In genomic region chr17:65930960-65931359, GRCm38 (mm10) we compare ENCODE assay signal across 8 mouse cellular contexts. TPM values are rescaled to one million over a fixed set of nuclear protein-coding genes. Genes with fewer than 3 reads are reported as not detected.
A peak's percentile ranks its signal among the peaks of the same experiment; 100 is the strongest.
DNase-seq lines count a peak whose midpoint lies in the region; ATAC-seq and TF ChIP-seq lines count a peak whose summit lies in the region.
"Had no signal": no experiment of that assay in that cellular context is flagged by ENCODE, and none has a peak within 500 bp of the region (broad histone marks: within the 10 kb centered on the region; RNA-seq: fewer than 3 reads in every experiment).

No protein-coding gene starts in this region.

- H3K4me1 ChIP-seq in liver, embryonic 16.5 days (ENCODE audit: control insufficient read depth, low read depth, low read length): peaks cover 5% of the 10 kb centered on the region
- H3K4me1 ChIP-seq in forebrain, embryonic 13.5 days: peaks cover 18% of the 10 kb centered on the region

- ATAC-seq in liver, embryonic 16.5 days (ENCODE audit: low read depth): peak; percentile 37; the same call in 1 of the 2 replicates
- ATAC-seq in forebrain, embryonic 13.5 days: peak; percentile 83

- no peaks in the 10 kb centered on the region for H3K27me3 ChIP-seq in liver, embryonic 16.5 days (ENCODE audit: control insufficient read depth, insufficient read depth, low read depth, low read length)
- H3K27me3 ChIP-seq in forebrain, embryonic 13.5 days: no peaks in the 10 kb centered on the region
- H3K27me3 ChIP-seq: liver, embryonic 15.5 days had no signal

- H3K4me3 ChIP-seq in liver, embryonic 16.5 days (ENCODE audit: low read depth, low read length): no peak overlapping the region
- H3K4me3 ChIP-seq in forebrain, embryonic 13.5 days: no peak overlapping the region
- H3K4me3 ChIP-seq: liver, embryonic 15.5 days had no signal

- TF ChIP-seq POLR2A in brain, embryonic 14.5 days (IDR thresholded peaks at IDR 0.05; ENCODE audit: borderline replicate concordance, extremely low read depth, insufficient read depth, insufficient read length, poor library complexity, severe bottlenecking): no peak

- H3K36me3 ChIP-seq in liver, embryonic 16.5 days (ENCODE audit: control insufficient read depth, insufficient read depth): peaks cover 5% of the 10 kb centered on the region
- peaks cover 62% of the 10 kb centered on the region for H3K36me3 ChIP-seq in forebrain, embryonic 13.5 days (ENCODE audit: poor library complexity, severe bottlenecking)

- WGBS in liver, embryonic 16.5 days (ENCODE audit: insufficient replicate concordance): 72% methylated on average over 6 of the region's 6 CpGs
- 80% methylated on average over 6 of the region's 6 CpGs for WGBS in forebrain, embryonic 13.5 days

- no peak overlapping the region for H3K27ac ChIP-seq in liver, embryonic 16.5 days (ENCODE audit: low read length)
- peak overlapping the region; percentile 54 for H3K27ac ChIP-seq in forebrain, embryonic 13.5 days
- H3K27ac ChIP-seq: liver, embryonic 15.5 days had no signal

- no peak for DNase-seq in liver
- DNase-seq in brain, embryonic 14.5 days (ENCODE audit: low read depth): peak; percentile 85
- peak; percentile 76 for DNase-seq in layer of hippocampus, adult 9-10 months (ENCODE audit: low spot score)
- DNase-seq in right cerebral cortex, postnatal 25 days: peak; percentile 35
- DNase-seq in retina, postnatal 1 day: no peak

- no peak for TF ChIP-seq CTCF in brain, embryonic 14.5 days (IDR thresholded peaks at IDR 0.05; ENCODE audit: borderline replicate concordance, extremely low read depth, insufficient read depth, insufficient read length)

- H3K9me3 ChIP-seq in liver, embryonic 16.5 days (replicated peaks; ENCODE audit: control insufficient read depth, low read length): no peaks in the 10 kb centered on the region
- no peaks in the 10 kb centered on the region for H3K9me3 ChIP-seq in forebrain, embryonic 13.5 days (replicated peaks)
- H3K9me3 ChIP-seq: liver, embryonic 15.5 days had no signal

- H3K4me2 ChIP-seq in liver, embryonic 16.5 days (ENCODE audit: low read depth, low read length): no peak overlapping the region
- H3K4me2 ChIP-seq in forebrain, embryonic 13.5 days: no peak overlapping the region
- H3K4me2 ChIP-seq: liver, embryonic 15.5 days had no signal

- H3K9ac ChIP-seq in liver, embryonic 16.5 days (ENCODE audit: low read depth, low read length): no peak overlapping the region
- H3K9ac ChIP-seq in forebrain, embryonic 13.5 days: no peak overlapping the region
- H3K9ac ChIP-seq: liver, embryonic 15.5 days had no signal

RNA-seq across cellular contexts. Expression of gene Twsg1, which starts 20.1 kb away (rescaled TPM):
- polyA plus RNA-seq in liver, embryonic 16.5 days (2015; fragmentation: Nextera tagmentation; extraction: Ambion mirVana): 16.0 and 16.9 TPM in 2 replicates
- 49.1 and 53.5 TPM in 2 replicates for polyA plus RNA-seq in brain, embryonic 14.5 days (2012; rRNA removed)
- 75.2 and 84.1 TPM in 2 replicates for polyA plus RNA-seq in forebrain, embryonic 13.5 days (2015; fragmentation: Nextera tagmentation; extraction: Ambion mirVana)

RNA-seq across cellular contexts. Expression of gene Ralbp1, which starts 45.4 kb away (rescaled TPM):
- 35.4 and 37.7 TPM in 2 replicates for polyA plus RNA-seq in liver, embryonic 16.5 days (2015; fragmentation: Nextera tagmentation; extraction: Ambion mirVana)
- polyA plus RNA-seq in brain, embryonic 14.5 days (2012; rRNA removed): 28.4 and 32.5 TPM in 2 replicates
- 56.9 and 58.4 TPM in 2 replicates for polyA plus RNA-seq in forebrain, embryonic 13.5 days (2015; fragmentation: Nextera tagmentation; extraction: Ambion mirVana)

Comparison
In these comparisons a context has a peak if more than half of its experiments do, and no peak if none do; other contexts are left out.
1. DNase-seq: peak in brain, embryonic 14.5 days (single experiment), layer of hippocampus, adult 9-10 months (single experiment) and right cerebral cortex, postnatal 25 days (single experiment); none in liver (single experiment) and retina, postnatal 1 day (single experiment).